Mouse (Mus musculus) heart, embryonic 12.5 days (tissue): ENCODE data around the gene Col4a1. TPM values are rescaled to one million over a fixed set of nuclear protein-coding genes. Genes with fewer than 3 reads are reported as not detected.

Experiments
- ATAC-seq: fragments of 200-750 bp; cut with Nextera tagmentation; 2 replicates; pipeline ENCODE4 v1.8.0; 2017; ENCODE audit warnings: moderate TSS enrichment, moderate library complexity; ENCODE audit not compliant: insufficient number of reproducible peaks, low FRiP score
- H3K27ac ChIP-seq: fragments of 300-500 bp; sonication (generic); 2 replicates; pipeline ENCODE4 v1.5.1; 2016; ENCODE audit warnings: mild to moderate bottlenecking, moderate library complexity; ENCODE audit not compliant: poor library complexity, severe bottlenecking
- H3K27me3 ChIP-seq: fragments of 300-500 bp; sonication (generic); replicated peaks from 2 replicates; pipeline ENCODE4 v1.6.1; 2016; ENCODE audit warnings: mild to moderate bottlenecking, moderate library complexity
- H3K36me3 ChIP-seq: fragments of 300-500 bp; sonication (generic); 2 replicates; pipeline ENCODE4 v1.6.1; 2016; ENCODE audit warnings: mild to moderate bottlenecking, moderate library complexity
- H3K4me1 ChIP-seq: fragments of 300-500 bp; sonication (generic); replicated peaks from 2 replicates; pipeline ENCODE4 v1.6.1; 2016; ENCODE audit warnings: mild to moderate bottlenecking
- H3K4me2 ChIP-seq: fragments of 300-500 bp; sonication (generic); 2 replicates; pipeline ENCODE4 v1.6.1; 2016; ENCODE audit warnings: mild to moderate bottlenecking, moderate library complexity
- H3K4me3 ChIP-seq: fragments of 300-500 bp; sonication (generic); 2 replicates; pipeline ENCODE4 v1.5.1; 2016; ENCODE audit warnings: mild to moderate bottlenecking
- H3K9ac ChIP-seq: fragments of 300-500 bp; sonication (generic); 2 replicates; pipeline ENCODE4 v1.6.1; 2016; ENCODE audit warnings: mild to moderate bottlenecking, moderate library complexity
- H3K9me3 ChIP-seq: fragments of 300-500 bp; sonication (generic); replicated peaks from 2 replicates; pipeline ENCODE4 v1.6.1; 2016; ENCODE audit warnings: mild to moderate bottlenecking, moderate library complexity
- WGBS: fragments of 180-500 bp; shearing (Covaris S2); methylation state at CpG from one replicate; pipeline ENCODE4 v1.1.7; 2016; 5-methylcytosine and 5-hydroxymethylcytosine counted together
- polyA plus RNA-seq: library from polyadenylated mRNA; unstranded; fragments of >200 nt; fragmentation: Nextera tagmentation; extraction: Ambion mirVana; gene quantifications from 2 replicates; pipeline ENCODE4 v1.2.1, GENCODE M21; 2016

Gene Col4a1
- polyA plus RNA-seq, 1 experiment from 2014 or later: 240 TPM

- Histone ChIP-seq H3K27ac (peak overlapping the region; percentile 87), H3K4me1 (peaks cover 85% of the 10 kb centered on the region), H3K4me3 (no peak overlapping the region), H3K9ac (0 out of 2 replicates have a peak overlapping the region, but pooled peaks have one; percentile 44), H3K9me3 (no peaks in the 10 kb centered on the region), H3K27me3 (no peaks in the 10 kb centered on the region), H3K36me3 (no peaks in the 10 kb centered on the region), H3K4me2 (peak overlapping the region; percentile 27)
- ATAC-seq: 0 out of 2 replicates have a peak, but pooled peaks have one; percentile 16
- 31% methylated on average over 4 of the region's 4 CpGs for WGBS
Measured at GRCm38 (mm10) chr8:11331561-11331960, 18.9 kb upstream of the Col4a1 start.

GRCm38 (mm10) chr8:11327722-11328417 lies 15.2 kb upstream of the Col4a1 start:
- Histone ChIP-seq H3K4me3 (no peak overlapping the region), H3K27ac (peak overlapping the region; percentile 83), H3K9me3 (no peaks in the 10 kb centered on the region), H3K4me1 (peaks cover 83% of the 10 kb centered on the region), H3K27me3 (no peaks in the 10 kb centered on the region), H3K36me3 (no peaks in the 10 kb centered on the region), H3K9ac (no peak overlapping the region; the same call in 1 of the 2 replicates), H3K4me2 (no peak overlapping the region)
- 54% methylated on average over 5 of the region's 5 CpGs for WGBS
- no peak for ATAC-seq

DNA sequence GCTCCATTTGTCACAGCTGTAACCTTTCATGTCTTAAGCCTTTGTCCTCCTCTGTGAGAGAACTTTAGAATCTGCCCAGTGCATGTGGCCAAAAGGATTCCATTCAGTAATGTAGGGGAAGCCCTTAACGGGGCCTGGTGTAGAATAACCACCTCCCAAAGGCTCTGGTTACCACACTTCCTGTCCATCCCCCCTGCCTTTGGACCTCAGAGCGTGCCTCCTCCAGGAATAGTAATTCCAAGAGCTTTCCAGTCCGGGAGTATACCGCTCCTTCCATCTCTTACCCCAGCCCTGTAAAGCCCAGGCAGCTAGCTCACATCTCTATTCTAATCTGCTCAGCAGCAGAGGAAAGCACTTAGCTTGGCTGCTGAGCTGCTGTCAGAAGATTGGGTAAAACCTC lies 14.7 kb upstream of the Col4a1 start:
- no peak overlapping the region for H3K4me2 ChIP-seq
- H3K27ac ChIP-seq: peak overlapping the region; percentile 83
- H3K4me1 ChIP-seq: peaks cover 82% of the 10 kb centered on the region
- H3K36me3 ChIP-seq: no peaks in the 10 kb centered on the region
- H3K27me3 ChIP-seq: no peaks in the 10 kb centered on the region
- H3K4me3 ChIP-seq: no peak overlapping the region
- no peak for ATAC-seq
- 12% methylated on average over 4 of the region's 4 CpGs for WGBS
- no peaks in the 10 kb centered on the region for H3K9me3 ChIP-seq
- no peak overlapping the region for H3K9ac ChIP-seq

DNA sequence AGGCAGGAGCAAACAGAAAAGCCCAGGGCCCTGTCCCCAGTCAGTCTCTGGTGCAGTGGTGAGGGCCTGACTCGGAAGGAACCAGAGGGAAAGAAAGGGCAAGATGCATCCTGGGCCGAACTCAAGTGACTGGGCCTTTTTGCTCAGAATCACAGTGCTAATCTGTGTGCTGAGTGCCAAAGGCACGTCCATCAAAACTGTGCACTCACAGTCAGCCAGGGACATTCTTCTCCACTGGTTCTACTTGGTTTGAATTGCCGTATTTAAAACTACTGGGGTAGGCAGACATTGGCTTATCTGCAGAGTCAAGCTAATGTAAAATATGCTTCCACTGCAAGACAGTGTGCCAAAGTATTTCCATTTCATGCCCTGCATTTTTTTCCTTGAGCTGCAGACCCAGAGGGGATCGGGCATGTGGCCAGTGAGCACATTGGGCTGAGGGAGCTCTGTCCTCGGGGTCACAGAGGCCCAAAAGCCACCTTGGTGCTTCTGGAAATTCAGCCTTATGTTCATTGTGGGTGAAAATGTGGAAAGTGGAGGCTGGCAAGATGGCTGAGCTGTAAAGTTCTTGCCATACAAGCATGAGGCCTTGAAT lies 12.3 kb upstream of the Col4a1 start:
- H3K27me3 ChIP-seq: no peaks in the 10 kb centered on the region
- peak overlapping the region; percentile 24 for H3K27ac ChIP-seq
- ATAC-seq: no peak
- H3K9me3 ChIP-seq: no peaks in the 10 kb centered on the region
- H3K4me3 ChIP-seq: no peak overlapping the region
- WGBS: 53% methylated on average over 6 of the region's 6 CpGs
- no peak overlapping the region for H3K4me2 ChIP-seq
- no peaks in the 10 kb centered on the region for H3K36me3 ChIP-seq
- H3K9ac ChIP-seq: no peak overlapping the region
- H3K4me1 ChIP-seq: peaks cover 73% of the 10 kb centered on the region

GRCm38 (mm10) chr8:11323681-11324080 lies 11.1 kb upstream of the Col4a1 start:
- Histone ChIP-seq H3K4me3 (no peak overlapping the region), H3K9me3 (no peaks in the 10 kb centered on the region), H3K27me3 (no peaks in the 10 kb centered on the region), H3K9ac (no peak overlapping the region), H3K36me3 (peaks cover 9% of the 10 kb centered on the region; the same call in 1 of the 2 replicates), H3K4me1 (peaks cover 75% of the 10 kb centered on the region), H3K4me2 (no peak overlapping the region), H3K27ac (no peak overlapping the region)
- no peak for ATAC-seq
- 86% methylated on average over 1 of the region's 1 CpGs for WGBS

DNA sequence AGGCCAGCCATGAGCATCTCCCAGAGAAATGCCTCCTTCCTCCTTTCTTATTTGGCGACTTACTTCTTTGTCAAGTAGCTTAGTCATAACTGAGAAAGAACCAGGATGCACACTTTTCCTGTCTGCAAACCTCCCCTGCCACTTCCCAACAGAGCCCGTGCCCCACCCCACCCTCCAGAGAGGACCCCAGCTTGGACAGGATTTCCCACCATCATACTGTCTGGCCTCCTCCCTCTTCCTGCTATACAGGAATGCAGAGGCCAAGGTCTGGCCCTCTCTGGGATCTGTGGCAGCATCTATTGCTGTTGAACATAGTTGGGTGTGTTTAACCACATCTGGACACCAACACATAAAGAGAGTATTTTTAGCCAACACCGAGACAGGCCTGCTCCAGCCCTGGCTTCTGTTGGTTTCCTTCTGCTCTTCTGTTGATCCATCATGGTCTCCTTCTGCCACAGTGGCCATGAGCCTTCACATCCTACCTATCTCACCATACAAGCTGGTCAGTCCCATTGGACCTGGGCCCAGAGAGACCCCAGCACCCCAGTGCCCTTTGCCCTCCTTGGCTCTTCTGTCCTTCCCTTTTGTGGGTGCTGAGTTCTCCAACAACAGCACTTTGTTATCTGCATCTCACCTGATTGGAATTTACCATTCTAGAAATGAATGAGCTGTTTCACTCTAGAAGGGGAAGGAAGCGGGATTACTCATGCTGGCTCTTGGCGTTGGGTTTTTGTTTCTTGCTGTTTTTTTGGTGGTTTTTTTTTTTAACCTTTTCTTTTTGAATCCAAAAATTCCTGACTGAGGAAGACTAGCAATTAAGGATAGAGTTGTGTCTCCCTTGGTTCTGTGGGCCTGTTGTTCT lies 10.3 kb upstream of the Col4a1 start:
- Histone ChIP-seq H3K4me2 (no peak overlapping the region), H3K4me1 (peaks cover 73% of the 10 kb centered on the region), H3K27me3 (no peaks in the 10 kb centered on the region), H3K36me3 (peaks cover 16% of the 10 kb centered on the region; the same call in 1 of the 2 replicates), H3K4me3 (no peak overlapping the region), H3K9me3 (no peaks in the 10 kb centered on the region), H3K27ac (0 out of 2 replicates have a peak overlapping the region, but pooled peaks have one; percentile 22), H3K9ac (no peak overlapping the region)
- ATAC-seq: no peak
- WGBS: 60% methylated on average over 5 of the region's 5 CpGs

DNA sequence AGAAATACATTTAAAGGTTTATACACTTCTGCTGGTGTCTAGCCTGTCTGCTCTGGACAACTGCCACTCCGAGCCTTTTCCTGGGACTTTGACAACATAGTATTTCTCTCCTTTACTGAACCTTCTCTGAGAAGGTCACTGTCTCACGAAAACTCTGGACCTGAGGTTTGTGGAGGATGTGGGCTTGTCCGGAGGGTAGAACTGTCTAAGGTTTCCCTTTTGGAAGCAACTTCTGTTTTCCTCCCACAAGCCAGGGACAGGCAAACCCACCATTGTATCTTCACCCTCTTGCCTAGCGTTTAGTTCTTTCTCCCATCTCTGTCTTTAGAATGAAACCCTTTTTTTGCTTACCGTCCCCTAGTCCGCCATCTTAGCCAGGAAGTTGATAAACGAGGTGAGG lies 9.2 kb upstream of the Col4a1 start:
- Histone ChIP-seq H3K27ac (no peak overlapping the region), H3K9ac (no peak overlapping the region), H3K4me3 (no peak overlapping the region), H3K36me3 (peaks cover 16% of the 10 kb centered on the region; the same call in 1 of the 2 replicates), H3K4me1 (peaks cover 73% of the 10 kb centered on the region), H3K27me3 (no peaks in the 10 kb centered on the region), H3K9me3 (no peaks in the 10 kb centered on the region), H3K4me2 (no peak overlapping the region)
- ATAC-seq: no peak
- 68% methylated on average over 7 of the region's 7 CpGs for WGBS

DNA sequence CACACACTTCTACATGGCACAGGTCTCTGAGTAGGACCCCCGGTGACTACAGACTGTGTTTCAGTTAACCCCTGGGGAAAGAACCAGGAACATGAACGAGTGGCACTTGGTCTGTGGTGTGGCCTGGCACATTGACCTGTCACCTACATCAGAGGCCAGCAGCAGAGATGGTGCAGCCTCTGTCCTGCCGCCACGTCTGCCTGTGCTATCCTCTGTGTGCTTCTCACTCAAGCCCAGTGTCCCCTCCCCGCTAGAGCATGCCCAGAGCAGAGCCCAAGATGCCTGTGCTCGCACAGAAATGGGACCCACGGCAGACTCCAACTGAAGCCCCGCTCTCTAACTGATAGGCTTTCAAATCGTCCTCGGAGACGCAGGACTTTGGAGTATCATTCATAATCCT lies 6.8 kb upstream of the Col4a1 start:
- peaks cover 72% of the 10 kb centered on the region for H3K4me1 ChIP-seq
- no peak overlapping the region for H3K4me3 ChIP-seq
- no peak overlapping the region for H3K4me2 ChIP-seq
- H3K9ac ChIP-seq: no peak overlapping the region
- H3K9me3 ChIP-seq: no peaks in the 10 kb centered on the region
- peaks cover 25% of the 10 kb centered on the region; the same call in 1 of the 2 replicates for H3K36me3 ChIP-seq
- no peak for ATAC-seq
- no peak overlapping the region for H3K27ac ChIP-seq
- WGBS: 78% methylated on average over 11 of the region's 11 CpGs
- no peaks in the 10 kb centered on the region for H3K27me3 ChIP-seq

DNA sequence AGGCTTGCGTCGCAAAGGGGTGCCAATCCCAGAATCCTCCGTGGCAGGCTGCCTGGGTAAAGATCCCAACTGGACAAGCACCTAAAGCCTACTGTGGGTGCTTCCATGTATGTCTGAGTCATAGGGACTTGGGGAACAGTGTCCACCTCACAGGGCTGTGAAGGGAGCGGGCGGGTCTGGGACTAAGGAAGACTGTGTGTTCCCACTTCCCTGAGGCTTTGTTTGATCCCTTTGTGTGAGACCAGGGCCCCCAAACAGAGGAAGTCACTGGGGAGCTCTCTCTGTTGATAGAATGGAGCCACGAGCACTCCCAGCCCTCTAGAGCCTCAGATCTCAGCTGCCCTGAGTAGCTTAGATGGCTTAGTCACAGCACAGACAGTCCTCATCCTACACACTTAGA lies 3.5 kb upstream of the Col4a1 start:
- no peak overlapping the region for H3K27ac ChIP-seq
- no peak overlapping the region for H3K9ac ChIP-seq
- H3K36me3 ChIP-seq: peaks cover 25% of the 10 kb centered on the region; the same call in 1 of the 2 replicates
- H3K9me3 ChIP-seq: no peaks in the 10 kb centered on the region
- 0 out of 2 replicates have a peak overlapping the region, but pooled peaks have one; percentile 93 for H3K4me3 ChIP-seq
- H3K4me1 ChIP-seq: peaks cover 57% of the 10 kb centered on the region
- 79% methylated on average over 6 of the region's 6 CpGs for WGBS
- ATAC-seq: no peak
- H3K4me2 ChIP-seq: peak overlapping the region; percentile 95
- H3K27me3 ChIP-seq: no peaks in the 10 kb centered on the region

DNA sequence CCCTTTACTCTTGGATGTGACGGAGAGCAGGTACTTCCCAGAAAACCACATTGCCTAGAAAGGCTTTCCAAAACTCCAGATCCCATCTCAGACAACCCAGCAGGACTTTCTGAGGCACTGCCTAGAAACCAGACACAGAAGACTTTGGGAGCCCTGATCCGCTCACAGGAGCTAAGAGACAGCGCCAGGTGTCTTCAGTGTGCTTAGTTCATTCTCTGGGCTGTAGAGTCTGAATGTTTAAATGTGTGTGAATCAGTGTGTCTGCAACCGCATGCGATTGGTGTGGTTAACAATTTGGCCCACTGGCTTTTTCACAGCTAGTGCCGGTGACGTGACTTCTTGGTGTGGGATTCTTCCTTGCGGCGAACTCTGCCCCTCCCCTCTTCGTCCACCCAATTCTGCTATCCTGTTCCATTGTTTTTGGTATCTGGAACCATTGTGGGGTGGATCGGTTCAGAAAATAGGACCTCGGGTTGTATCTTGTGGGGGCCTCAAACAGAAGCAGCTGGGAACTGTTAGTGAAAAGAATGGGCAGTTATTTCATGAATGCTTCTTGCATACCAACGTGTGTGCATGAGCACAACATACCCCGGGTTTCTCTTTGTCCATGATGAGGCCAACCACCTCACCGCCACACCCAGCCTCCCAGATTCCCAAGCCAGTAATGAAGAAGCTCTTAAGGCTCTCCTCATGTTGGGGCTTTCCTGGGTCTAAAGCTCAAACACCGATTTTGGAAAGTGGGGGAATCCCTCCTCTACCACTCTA lies 2.7 kb upstream of the Col4a1 start:
- H3K27me3 ChIP-seq: no peaks in the 10 kb centered on the region
- no peaks in the 10 kb centered on the region for H3K9me3 ChIP-seq
- H3K4me1 ChIP-seq: peaks cover 61% of the 10 kb centered on the region
- H3K27ac ChIP-seq: no peak overlapping the region
- WGBS: 63% methylated on average over 16 of the region's 16 CpGs
- H3K9ac ChIP-seq: peak overlapping the region; percentile 33
- H3K36me3 ChIP-seq: peaks cover 25% of the 10 kb centered on the region; the same call in 1 of the 2 replicates
- H3K4me3 ChIP-seq: peak overlapping the region; percentile 93; the same call in 1 of the 2 replicates
- no peak for ATAC-seq
- H3K4me2 ChIP-seq: peak overlapping the region; percentile 95
